Mouse (Mus musculus): Measurements from ENCODE around the gene Gm21883.
"Not testable (repeated sequence)": the region's sequence is repeated elsewhere in the genome, so short reads cannot be mapped to it uniquely, and the experiment has no call there.

Gene Gm21883

GRCm38 (mm10) chrX:31574183-31574582 lies at the start of gene Gm21883:
Gene Gm21883, minus strand, starts transcription at chrX:31574283.
- not testable (repeated sequence) for DNase-seq (ENCODE audit: low spot score)

GRCm38 (mm10) chrX:31618820-31619219 lies 44.7 kb upstream of the Gm21883 start, which contains the start of gene Spin2e:
Gene Spin2e, minus strand, starts transcription at chrX:31618920.
- DNase-seq (ENCODE audit: low spot score), result not testable (repeated sequence)

Measured in MN1 (cell line).